Mouse (Mus musculus) granulocyte monocyte progenitor cell, adult 5-6 weeks (primary cell): ENCODE results near the gene Gm10570. TPM values are rescaled to one million over a fixed set of nuclear protein-coding genes. Genes with fewer than 3 reads are reported as not detected.

ENCODE experiments used
- ATAC-seq: replicated peaks from 2 replicates; pipeline ENCODE4 v1.8.0; 2016; ENCODE audit warnings: mild to moderate bottlenecking, moderate TSS enrichment, inconsistent platforms; ENCODE audit not compliant: poor library complexity, severe bottlenecking
- total RNA-seq, 2 experiments: library from RNA; stranded (forward) in 1 of 2; stranded (reverse) in 1 of 2; fragments of 200-712, 200-1000 nt in 1 of 2; fragments of >200 nt in 1 of 2; fragmentation: Nextera tagmentation in 1 of 2; gene quantifications; 2 replicates each; pipeline ENCODE4 v1.2.3; 2014 to 2017

Gm10570 gene
- total RNA-seq, 2 experiments from 2014 or later: not detected

DNA sequence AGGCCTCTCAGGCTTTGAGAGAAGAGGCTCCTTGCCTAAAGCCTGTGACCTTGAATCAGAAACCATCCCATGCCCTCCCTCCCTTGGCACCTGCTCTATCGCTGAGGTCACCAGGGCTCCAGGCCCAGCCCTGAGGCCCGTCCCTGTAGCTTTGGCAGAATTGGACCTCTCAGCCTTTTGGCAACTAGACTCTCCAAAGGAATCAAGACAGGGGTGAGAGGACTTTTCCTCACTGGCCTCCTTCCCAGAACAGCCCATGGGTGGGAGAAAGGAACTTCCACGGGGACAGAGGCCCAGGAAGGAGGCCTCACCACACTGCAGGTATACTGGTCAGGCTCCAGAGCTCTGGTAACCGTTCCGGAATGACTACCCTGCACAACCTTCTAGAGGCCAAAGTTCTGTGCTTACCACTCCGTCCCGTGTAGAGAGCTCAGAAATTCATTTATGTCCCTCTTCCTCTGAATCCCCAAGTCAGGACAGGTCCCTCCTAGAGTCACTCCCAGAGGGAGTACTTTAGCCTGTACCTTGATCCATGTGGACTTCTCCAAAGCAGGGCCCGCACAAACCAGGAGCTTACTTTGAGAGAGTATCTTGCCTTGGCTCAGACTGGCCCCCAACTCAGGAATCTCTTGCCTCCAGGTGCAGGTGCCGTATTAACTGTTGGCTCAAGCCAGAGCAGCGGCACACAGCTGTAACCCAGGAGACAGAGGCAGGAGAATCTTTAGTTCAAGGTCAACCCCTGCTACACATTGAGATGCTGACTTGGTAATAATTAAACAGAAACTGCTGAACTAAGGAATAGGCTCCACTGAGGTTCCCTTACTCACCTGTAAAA, 1.5 kb downstream of the Gm10570 start:
- no peak for ATAC-seq

DNA sequence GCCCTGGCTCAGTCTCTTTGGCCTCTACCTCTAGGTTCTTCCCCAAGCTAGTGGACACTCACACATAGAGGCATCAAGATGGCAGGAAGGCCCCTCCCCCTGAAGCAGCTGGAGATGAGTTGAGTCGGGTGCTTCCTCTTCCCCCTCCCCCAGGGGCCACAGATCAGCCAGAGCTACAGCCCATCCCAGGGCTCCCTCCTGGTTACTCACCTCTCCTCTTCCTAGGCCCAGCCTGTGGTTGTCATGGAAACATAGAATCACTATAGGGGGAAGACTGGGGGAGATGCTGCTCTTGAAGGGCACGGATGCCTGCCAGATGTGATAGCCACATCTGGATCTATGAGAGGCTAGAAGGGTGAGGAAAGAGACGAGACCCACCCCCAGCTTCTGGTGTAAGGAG, 3.7 kb downstream of the Gm10570 start:
- ATAC-seq: no peak

DNA sequence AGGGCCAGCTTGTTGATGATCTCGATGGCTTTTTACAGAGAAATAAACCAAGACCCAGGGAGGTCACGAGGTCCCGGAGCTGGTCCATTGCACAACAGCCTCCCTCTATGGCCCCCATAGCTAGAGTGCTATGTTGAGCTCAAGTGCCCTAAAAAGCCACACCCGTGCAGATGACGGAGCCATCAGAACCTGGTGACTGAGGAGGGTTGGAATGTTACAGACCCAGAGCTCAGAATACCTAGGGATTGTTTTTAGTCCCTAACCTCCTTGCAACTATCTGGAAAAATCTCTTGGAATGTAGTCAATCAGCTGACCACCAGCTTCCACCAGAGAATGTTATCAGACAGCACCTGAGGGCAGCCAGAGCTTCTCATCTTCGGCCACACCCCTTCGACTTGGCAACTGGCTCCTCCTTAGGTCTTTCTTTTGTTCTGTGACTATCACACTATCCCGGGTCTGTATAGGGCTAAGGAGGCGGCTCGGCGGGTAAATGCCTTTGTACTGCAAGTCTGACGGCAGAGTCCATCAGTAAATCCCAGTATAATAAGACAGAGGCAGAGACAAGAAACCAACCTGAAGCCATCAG, 6.1 kb downstream of the Gm10570 start:
- no peak for ATAC-seq

DNA sequence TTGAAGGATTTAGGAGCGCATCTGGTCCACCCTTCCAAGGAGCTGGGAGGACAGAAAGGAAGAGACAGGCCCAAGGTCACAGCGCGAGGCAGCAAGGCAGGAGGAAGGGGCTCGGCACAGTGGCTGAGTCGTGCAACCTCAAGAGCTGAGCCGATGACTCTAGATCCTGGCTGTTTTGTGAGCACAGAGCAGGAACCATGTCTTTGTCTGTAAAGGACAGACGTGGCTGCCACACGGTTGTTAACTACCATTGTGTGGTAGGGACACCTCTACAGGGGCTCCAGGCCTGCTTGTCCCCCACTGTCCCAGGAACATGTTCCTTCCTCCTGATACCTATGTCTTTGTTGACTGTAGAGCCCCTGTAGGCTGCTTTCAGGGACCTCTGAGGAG, 8.8 kb downstream of the Gm10570 start:
- ATAC-seq: no peak

DNA sequence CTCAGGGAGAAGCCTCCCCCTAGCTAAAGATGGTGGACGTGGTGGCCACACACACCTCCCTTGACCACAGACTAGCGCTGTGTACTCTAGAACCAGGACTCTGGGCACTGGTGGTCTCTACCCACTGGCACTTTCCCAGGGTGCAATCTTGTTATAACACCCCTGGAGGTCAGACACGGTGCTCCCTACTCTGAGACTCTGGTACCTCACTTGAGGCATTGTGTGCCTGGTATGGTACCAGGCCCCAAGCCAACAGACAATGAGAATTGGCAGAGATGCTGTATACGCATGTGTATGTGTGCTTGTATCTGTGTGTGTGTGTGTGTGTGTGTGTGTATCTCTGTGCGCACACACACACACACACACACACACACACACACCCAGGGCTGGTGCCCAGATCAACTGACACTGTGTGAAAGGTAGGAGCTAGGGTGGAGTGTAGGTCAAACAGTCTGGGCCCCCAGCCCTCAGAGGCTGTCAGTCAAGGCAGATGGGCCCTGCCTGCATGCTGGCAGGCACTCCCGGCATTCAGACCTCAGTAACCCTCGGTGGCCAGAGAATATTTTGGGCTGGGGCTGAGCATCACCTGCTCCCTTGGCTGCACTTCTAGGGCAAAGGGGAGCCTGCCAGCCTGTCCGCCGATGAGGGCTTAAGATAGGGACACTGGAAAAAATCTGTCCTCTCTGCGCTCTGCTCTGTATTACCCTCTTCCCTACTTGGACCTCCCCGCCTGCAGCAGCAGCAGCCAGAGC, 9.4 kb downstream of the Gm10570 start:
- no peak for ATAC-seq

DNA sequence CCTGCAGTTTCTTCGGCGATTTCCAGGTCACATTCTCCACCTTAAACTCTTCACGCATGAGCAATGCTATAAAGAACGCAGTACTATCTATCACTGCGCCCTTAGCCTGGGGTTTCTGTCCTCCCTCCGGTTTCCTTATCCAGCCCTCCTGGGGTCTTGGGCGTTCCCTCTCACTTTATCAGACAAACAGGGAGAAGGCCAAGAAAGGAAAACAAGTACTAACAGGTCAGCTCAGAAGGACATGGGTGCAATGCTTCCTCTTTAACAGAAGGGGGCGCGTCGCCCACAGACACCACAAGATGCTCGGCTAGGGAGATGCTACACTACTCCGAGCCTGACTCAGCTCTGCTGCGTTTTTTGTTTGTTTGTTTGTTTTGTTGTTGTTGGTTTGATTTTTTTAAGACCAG, 11.3 kb downstream of the Gm10570 start:
- ATAC-seq: peak; percentile 66

DNA sequence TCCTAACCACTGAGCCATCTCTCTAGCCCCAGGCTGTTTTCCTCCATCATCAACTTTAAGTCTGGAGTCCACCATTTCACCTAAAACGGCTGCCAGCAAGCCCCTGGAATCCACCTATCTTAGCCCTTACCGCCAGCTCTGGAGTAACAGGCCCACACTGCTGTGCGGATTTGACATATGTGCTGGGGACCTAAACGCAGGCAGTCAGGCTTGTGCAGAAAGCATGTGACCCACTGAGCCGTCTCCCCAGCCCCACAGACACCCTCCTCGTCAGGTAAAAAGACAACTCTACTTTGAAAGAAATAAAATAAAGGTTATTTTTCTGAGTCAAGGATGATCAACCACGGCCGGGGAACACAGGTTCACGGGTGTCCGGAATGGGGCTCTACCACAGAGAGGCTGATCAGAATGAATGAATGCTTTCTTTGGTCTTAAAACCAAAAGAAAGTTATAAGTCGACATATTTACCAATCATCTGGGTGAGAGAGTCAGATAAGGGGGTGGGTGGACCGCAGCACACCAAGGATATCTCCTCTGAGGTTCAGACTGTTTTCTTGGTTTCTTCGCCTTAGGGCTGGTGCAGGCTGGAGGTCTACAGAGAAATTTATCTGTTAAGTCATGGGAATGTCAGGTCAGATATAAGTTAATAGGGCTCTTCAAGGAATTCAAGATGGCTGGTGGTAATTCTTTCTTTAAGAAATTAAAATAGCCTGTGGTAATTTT, 12.1 kb downstream of the Gm10570 start:
- ATAC-seq: no peak

DNA sequence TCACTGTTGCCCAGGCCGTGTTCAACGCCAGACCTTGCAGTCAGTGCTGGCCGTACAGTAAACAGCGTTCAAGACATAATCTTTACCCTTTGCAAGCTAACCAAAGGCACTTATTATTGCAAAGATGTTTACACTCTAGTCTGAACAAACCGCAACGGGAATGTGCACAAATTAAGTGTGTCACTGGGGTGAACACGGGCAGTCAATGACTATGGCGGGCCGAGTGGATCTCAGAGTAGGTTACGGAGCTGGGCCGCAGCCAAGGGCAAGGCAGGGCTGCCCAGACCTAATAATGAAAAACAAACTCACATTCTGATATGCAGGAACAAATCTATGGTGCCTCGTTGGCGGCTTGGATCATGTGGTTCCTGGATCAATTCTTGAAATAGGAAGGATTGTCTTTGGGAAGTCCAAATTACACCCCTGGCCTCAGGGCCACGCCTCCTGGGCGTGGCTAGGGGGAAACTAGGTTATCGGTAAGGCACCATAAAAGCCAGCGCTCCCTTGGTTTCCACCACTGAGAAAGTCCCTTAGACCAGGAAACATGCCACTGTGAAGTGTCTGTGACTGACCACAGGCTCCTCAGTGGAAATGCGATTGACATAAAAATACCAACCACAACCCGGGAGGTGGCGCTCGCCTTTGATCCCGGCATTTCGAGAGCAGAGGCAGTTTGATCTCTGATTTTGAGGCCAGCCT, 13.3 kb downstream of the Gm10570 start:
- ATAC-seq: peak; percentile 19

DNA sequence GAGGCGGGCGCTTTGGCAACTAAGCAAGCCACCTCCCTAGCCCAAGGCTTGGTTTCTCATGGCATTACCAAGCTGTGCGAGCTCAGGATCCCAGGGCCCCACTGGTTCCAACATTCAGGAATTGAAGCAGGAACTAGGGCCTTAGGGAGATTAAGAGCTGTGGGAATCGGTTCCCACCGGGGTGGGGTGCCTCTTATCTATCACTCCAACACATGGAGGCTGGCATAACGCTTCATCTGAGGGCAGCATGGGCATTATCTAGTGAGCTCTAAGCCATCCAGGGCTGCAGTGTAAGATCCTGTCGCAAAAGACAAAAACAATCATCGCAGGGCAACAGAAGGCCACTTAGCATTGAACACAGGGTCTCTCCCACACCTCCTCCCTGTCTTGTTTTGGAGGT, 14.0 kb downstream of the Gm10570 start:
- ATAC-seq: no peak

DNA sequence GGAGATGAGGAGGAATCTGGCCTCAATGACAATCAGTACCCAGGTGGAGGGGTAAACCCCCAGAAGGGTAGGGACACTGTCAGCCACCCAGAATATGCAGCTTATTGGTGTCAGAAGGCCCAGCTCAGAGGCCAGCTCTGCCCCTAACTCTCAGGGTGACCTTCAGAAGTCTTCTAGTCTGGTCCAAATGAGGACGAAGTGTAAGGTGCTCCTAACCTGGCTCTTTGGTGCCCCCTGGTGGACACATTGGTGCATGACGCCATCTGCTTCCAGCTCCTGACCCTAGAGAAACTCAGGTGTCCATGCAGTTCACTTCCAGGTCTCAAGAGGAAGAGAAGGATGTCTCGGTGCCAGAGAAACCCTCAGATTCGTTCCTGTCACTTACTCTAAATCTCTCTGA, 16.2 kb downstream of the Gm10570 start:
- peak; percentile 73 for ATAC-seq

DNA sequence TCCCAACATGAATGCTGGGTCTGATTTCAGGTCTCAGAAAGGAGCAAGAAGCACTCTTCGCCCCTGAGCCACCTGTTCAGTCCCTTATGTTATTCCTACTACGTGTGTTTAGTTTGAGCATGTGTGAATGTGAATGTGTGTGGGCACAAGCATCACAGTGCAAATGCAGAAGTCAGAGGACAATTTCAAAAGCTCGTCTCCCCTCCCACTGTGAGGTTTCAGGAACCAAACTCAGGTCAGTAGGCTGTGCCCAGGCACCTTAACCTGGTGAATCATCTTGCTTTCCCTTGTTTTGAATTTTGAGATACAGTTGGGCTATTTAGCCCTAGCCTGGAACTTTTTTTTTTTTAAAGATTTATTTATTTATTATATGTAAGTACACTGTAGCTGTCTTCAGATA, 18.6 kb downstream of the Gm10570 start:
- ATAC-seq: peak; percentile 52; the same call in 1 of the 2 replicates

DNA sequence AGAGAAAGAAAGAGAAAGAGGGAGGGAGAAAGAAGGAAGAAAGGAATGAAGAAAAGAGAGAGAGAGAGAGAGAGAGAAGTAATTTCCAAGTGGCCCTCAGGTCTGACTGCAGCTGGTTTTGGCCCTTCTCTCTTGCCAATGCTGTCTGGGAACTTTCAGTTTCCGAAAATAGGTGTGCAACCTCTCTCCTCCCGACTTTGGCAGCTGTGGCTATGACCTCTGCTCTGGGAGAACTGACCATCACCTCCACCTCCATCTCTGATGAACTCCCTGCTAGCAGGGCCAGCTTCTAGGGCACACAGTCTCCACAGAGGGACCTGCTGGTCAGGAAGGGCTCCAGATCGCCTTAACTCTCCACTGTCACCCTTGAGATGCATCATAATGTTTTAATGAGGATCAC, 21.9 kb downstream of the Gm10570 start:
- ATAC-seq: no peak

DNA sequence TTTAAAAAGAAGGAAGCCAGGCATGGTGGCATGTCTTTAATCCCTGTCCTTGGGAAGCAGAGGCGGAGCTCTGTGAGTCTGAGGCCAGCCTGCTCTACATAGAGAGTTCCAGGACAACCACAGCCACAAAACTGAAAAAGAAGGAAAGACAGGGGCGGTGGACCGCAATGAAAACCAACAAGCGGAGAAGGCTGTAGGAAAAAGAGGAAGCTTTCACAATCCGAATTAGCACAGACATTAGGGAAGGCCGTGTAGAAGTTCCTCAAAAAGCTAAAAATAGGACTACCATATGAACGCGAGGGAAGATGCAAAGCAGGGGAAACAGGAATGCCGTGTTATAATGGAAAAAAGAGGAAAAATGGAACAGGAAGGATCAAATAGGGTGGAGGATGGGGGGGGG, 24.6 kb downstream of the Gm10570 start:
- peak; percentile 88 for ATAC-seq

DNA sequence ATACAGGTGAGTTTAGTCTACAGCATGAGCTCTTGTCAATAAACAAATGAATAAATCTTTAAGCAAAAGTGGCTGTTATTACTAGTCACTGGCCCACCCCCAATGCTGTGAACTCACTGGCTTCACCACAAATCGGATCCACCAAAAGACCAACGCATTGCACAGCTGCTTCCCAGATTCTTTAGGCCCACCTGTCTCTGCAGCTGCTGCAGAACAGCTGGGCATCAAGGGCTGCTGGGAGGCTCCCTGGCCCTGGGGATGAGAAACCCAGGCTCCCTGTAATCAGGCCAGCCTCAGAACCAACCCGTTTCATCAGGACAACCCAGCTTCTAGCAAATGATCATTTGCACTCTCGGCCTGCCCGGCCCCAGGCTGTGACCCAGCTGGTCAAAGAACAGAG, 25.6 kb downstream of the Gm10570 start:
- no peak for ATAC-seq

DNA sequence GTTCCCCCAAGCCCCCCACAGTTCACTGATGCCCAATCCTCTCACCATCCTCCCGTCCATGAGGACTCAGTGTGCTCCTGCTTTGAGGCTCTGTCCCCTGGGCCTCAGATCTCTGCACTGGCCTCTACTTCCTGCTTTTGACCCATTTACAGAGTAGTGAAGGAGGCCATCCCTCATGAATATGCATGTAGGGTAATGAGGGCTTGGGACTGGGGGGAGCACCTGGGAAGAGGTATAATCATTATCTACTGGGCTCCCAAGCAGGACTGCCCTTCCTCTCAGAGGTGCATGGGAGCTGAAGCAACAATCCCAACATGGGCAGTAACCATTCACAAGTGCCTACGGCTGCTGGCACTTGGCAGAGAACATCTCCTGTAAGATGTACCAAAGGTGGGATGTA, 29.4 kb downstream of the Gm10570 start, which contains the start of gene Serinc2:
TSS of gene Serinc2 (minus strand) at position 101 of the 400 bp plus-strand sequence.
- no peak for ATAC-seq

DNA sequence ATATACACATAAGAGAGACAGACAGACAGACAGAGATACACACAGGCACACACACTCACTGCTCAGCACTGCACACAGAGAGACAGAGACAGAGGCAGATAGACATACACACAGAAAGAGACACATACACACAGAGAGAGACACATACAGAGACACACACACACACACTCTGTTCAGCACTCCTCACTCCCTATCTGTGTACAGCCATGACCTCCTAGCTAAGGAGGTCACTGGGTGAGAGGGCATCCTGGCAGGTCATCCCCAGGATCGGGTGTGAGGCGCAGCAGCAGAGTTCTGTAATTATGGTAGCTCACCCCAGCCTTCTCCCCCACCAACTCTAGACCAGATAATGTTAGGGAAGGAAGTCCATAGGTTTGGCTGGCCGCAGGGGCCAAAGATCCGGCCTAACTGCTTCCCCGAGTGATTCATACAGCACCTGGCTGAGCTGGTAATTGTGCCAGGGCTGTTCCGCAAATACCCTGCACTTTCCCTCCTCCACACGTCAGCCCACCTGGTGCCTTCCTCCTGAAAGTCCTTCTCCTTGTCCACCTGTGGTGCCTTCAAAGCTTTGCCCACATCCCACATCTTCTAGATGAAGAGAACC, 31.8 kb downstream of the Gm10570 start:
- ATAC-seq: peak; percentile 38

DNA sequence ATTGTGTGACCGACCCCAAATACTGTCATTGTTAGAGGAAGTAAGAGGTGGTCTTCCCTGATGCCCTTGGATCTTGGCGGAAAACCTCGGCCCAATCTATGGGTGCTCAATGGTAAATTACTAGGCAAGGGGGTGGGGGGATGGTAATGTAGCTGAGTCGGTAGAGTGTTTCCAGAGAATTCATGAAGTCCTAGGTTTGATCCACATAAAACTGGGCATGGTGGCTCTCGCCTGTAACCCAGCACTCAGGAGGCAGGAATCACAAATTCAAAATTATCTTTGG, 32.7 kb downstream of the Gm10570 start:
- no peak for ATAC-seq

DNA sequence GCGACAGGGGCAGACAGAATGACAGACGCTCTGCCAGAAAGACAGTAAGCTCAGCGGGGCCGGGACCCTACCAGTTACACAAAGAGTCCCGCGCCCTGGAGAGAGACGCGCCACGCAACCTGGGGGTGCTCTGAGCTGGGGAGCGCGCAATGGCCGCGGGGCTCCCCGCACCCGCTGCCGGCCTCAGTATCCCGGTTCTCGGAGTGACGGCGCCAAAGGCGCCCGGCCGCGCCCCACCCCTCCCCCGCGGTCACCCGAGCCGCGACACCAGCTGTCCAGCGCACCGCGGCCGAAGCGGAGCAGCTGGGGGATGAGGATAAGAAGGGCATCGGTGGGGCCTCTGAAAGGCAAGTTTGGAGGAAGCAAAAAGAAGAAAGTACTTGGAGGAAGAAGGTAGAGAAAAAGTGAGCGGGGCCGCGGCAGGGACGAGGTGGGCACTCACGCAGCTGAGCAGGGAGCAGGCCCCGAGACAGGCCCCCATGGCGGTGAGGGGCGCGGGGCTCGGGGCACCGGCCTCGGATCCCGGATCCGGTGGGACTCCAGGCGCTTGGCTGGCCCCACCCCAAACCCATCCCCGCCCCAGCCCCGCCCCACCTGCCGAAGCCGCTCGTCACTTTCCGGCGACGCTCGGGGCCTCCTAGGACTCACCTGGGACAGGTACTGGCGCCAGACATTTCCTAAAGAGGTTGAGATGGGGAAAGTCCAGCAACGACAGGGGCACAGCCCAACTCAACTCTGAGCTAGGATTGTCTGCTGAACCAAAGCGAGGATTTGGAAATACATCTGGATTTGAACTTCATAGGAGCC, 33.3 kb downstream of the Gm10570 start:
- ATAC-seq: no peak
